Mouse (Mus musculus) lung, postnatal 0 days (tissue): Measurements from ENCODE around the gene Arhgap31. TPM values are rescaled to one million over a fixed set of nuclear protein-coding genes. Genes with fewer than 3 reads are reported as not detected.

Experiments used
- ATAC-seq: fragments of 200-750 bp; cut with Nextera tagmentation; 2 replicates; pipeline ENCODE4 v1.8.0; 2017; ENCODE audit warnings: moderate library complexity
- DNase-seq: peaks from one replicate; pipeline ENCODE4 v3.0.0-alpha.2; 2016; ENCODE audit warnings: low spot score
- H3K27ac ChIP-seq: fragments of 300-500 bp; sonication (generic); 2 replicates; pipeline ENCODE4 v1.5.1; 2014; ENCODE audit warnings: antibody characterized with exemption, mild to moderate bottlenecking, low read length, mixed read lengths
- H3K27me3 ChIP-seq: fragments of 300-500 bp; sonication (generic); replicated peaks from 2 replicates; pipeline ENCODE4 v1.6.1; 2014; ENCODE audit warnings: low read length, mixed read lengths; ENCODE audit not compliant: insufficient read depth
- H3K36me3 ChIP-seq: fragments of 300-500 bp; sonication (generic); 2 replicates; pipeline ENCODE4 v1.6.1; 2014; ENCODE audit warnings: low read length, mixed read lengths; ENCODE audit not compliant: insufficient read depth
- H3K4me1 ChIP-seq: fragments of 300-500 bp; sonication (generic); 2 replicates; pipeline ENCODE4 v1.6.1; 2014; ENCODE audit warnings: antibody characterized with exemption, low read depth, low read length, mixed read lengths; ENCODE audit not compliant: insufficient read depth
- H3K4me2 ChIP-seq: fragments of 300-500 bp; sonication (generic); replicated peaks from 2 replicates; pipeline ENCODE4 v1.6.1; 2014; ENCODE audit warnings: low read depth, mild to moderate bottlenecking, low read length, moderate library complexity, mixed read lengths
- H3K4me3 ChIP-seq: fragments of 300-500 bp; sonication (generic); 2 replicates; pipeline ENCODE4 v1.5.1; 2014; ENCODE audit warnings: low read depth, low read length
- H3K9ac ChIP-seq: fragments of 300-500 bp; sonication (generic); replicated peaks from 2 replicates; pipeline ENCODE4 v1.6.1; 2014; ENCODE audit warnings: low read depth, mild to moderate bottlenecking
- H3K9me3 ChIP-seq: fragments of 300-500 bp; sonication (generic); 2 replicates; pipeline ENCODE4 v1.6.1; 2016; ENCODE audit warnings: low read length, mixed read lengths
- CTCF ChIP-seq: IDR thresholded peaks from 2 replicates; pipeline ENCODE4 v1.5.1; 2016; ENCODE audit warnings: antibody characterized with exemption, mild to moderate bottlenecking
- EP300 ChIP-seq: IDR thresholded peaks from 2 replicates; pipeline ENCODE4 v1.6.1; 2016; ENCODE audit warnings: antibody characterized with exemption, mild to moderate bottlenecking, control low read depth
- WGBS: fragments of 180-500 bp; shearing (Covaris S2); extraction: QIAGEN DNeasy Blood & Tissue Kit; methylation state at CpG from one replicate; pipeline ENCODE4 v1.1.7; 2014; 5-methylcytosine and 5-hydroxymethylcytosine counted together
- polyA plus RNA-seq: library from polyadenylated mRNA; unstranded; fragments of >200 nt; fragmentation: Nextera tagmentation; extraction: Ambion mirVana; gene quantifications from 2 replicates; pipeline ENCODE4 v1.2.1, GENCODE M21; 2015

Arhgap31 gene
- polyA plus RNA-seq, 1 experiment from 2014 or later: 19.2 TPM

DNA sequence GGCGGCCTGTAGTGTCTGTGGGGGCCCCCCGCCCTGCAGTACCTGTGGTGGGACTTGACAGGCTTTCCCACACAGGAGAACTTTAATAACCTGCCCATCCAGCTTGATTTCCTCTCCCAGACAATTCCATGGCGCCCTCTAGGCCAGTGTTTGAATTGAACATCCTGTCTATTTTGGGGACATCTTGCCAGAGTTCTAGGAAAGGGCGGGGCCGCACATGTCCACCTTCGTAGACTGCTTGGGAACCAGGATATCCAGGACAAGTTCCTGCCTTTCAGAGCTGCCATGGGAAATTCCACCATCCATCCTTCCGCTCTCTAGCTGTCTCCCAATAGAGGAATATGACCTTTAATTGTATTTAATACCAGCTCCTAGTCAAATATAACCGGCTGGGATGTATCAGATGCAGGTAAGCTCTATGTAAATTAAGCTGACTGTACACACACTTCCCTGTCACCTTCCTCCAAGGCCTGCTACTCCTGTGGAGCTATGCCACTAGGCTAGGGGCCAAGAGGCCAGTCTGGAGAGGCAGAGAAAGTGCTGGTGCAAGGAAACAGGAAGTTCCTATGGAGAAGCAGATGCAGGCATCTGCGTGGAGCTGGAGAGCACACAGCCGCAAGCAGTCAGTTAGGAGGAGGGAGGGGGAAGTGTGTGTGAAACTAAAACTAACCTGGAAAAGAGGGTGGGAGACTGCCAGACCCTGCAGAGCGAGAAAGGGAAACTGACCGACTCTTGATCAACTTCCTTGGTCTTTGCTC is 45.2 kb upstream of the Arhgap31 start:
- Histone ChIP-seq H3K4me1 (peaks cover 22% of the 10 kb centered on the region; the same call in 1 of the 2 replicates), H3K4me3 (no peak overlapping the region), H3K27ac (peak overlapping the region; percentile 38), H3K9me3 (no peaks in the 10 kb centered on the region), H3K9ac (no peak overlapping the region), H3K27me3 (no peaks in the 10 kb centered on the region), H3K36me3 (peaks cover 14% of the 10 kb centered on the region; the same call in 1 of the 2 replicates), H3K4me2 (no peak overlapping the region)
- TF ChIP-seq CTCF: peak; percentile 51
- TF ChIP-seq EP300: peak; percentile 94
- 61% methylated on average over 12 of the region's 12 CpGs for WGBS
- ATAC-seq (peak; percentile 32), DNase-seq (peak; percentile 41)

DNA sequence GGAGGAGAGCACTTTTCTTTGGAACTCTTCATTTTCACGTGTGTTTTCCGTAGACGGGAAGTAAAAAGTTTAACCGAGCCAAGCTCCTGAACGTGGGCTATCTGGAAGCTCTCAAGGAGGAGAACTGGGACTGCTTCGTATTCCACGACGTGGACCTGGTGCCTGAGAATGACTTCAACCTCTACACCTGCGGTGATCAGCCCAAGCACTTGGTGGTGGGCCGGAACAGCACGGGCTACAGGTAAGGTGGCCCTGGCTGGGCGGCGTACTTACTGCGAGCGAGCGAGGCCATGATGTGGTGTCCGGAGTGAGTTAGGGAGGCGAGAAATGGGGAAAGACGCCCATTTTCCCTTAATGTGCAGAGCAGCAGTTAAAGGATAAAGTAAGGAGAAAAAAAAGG is 44.6 kb upstream of the Arhgap31 start:
- Histone ChIP-seq H3K9ac (no peak overlapping the region), H3K4me2 (no peak overlapping the region), H3K9me3 (no peaks in the 10 kb centered on the region), H3K36me3 (peaks cover 14% of the 10 kb centered on the region; the same call in 1 of the 2 replicates), H3K27ac (peak overlapping the region; percentile 38), H3K4me3 (no peak overlapping the region), H3K4me1 (peaks cover 21% of the 10 kb centered on the region; the same call in 1 of the 2 replicates), H3K27me3 (no peaks in the 10 kb centered on the region)
- no peak for DNase-seq
- ATAC-seq: no peak
- 94% methylated on average over 19 of the region's 19 CpGs for WGBS
- TF ChIP-seq CTCF: no peak
- TF ChIP-seq EP300: no peak

DNA sequence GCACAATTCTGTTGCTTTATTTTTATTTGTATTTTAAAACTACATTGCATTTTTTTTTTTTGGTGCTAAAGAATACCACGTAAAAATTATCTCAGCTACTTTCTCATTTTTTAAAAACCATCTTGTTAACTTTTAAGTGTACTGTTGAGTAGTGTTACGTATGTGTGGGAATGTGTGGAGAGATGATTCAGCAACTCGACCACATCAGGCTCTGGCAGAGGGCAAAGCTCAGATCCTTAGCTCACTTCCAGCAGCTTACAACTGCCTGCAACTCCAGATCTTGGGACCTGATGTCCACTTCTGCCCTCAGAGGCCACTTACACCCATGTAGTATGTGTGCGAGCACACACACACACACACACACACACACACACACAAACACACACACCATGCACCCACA is 43.5 kb upstream of the Arhgap31 start:
- DNase-seq (peak; percentile 56), ATAC-seq (0 out of 2 replicates have a peak, but pooled peaks have one; percentile 36)
- Histone ChIP-seq H3K36me3 (peaks cover 14% of the 10 kb centered on the region; the same call in 1 of the 2 replicates), H3K27ac (peak overlapping the region; percentile 71; the same call in 1 of the 2 replicates), H3K4me3 (no peak overlapping the region), H3K4me2 (no peak overlapping the region), H3K4me1 (peaks cover 21% of the 10 kb centered on the region; the same call in 1 of the 2 replicates), H3K9ac (no peak overlapping the region), H3K27me3 (no peaks in the 10 kb centered on the region), H3K9me3 (no peaks in the 10 kb centered on the region)
- no peak for TF ChIP-seq CTCF
- no peak for TF ChIP-seq EP300
- 32% methylated on average over 4 of the region's 4 CpGs for WGBS

DNA sequence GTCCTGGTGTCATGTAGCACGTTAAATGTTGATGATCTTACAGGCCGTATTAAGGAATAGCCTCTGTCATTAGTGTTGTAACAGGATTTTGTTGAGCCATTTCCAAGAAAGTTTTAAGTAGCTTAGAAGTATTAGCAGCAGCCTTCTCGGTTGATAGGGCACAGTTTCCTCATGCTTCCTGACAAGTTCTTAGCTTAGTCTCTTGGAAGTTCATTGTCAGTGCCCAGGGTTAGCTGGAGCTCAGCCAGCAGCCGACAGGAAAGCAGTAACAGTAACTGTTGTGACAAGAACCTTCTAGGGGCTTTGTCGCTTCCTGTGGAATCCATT is 43.1 kb upstream of the Arhgap31 start:
- DNase-seq: peak; percentile 92

DNA sequence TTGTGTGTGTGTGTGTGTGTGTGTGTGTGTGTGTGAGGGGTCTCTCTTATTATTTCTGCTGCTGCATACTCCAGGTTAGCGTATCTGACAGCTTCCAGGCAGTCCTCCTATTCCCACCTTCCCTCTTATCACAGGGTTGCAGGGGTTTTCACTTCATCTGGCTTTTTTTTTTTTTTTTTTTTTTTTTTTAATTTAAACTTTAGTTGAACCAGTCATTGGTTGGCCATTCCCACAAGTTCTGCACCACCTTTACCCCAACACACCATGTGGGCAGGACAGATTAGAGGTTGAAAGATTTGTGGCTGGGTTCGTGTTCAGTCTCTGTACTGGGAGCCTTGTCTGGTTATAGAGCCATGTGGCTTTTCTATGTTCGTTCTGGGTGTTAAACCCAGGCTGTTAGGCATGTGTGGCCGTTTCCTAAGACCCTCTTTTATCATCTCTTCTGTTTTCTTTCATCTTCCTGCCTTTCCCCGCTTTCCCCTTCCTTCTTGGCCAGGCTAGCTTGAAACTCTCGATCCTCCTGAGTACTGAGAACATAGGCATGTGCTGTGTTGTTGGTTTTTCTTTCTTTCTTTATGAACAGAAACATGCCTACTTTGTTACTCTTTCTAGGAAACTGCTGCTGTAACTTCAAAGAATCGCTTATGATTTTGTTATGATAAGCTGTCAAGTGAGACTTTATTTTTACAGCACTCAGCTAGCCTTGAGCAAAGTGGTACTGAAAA is 42.5 kb upstream of the Arhgap31 start:
- DNase-seq (no peak), ATAC-seq (no peak)
- Histone ChIP-seq H3K4me3 (no peak overlapping the region), H3K9me3 (no peaks in the 10 kb centered on the region), H3K9ac (no peak overlapping the region), H3K27me3 (no peaks in the 10 kb centered on the region), H3K36me3 (peaks cover 14% of the 10 kb centered on the region; the same call in 1 of the 2 replicates), H3K4me2 (peak overlapping the region; percentile 20; the same call in 1 of the 2 replicates), H3K27ac (peak overlapping the region; percentile 71), H3K4me1 (peaks cover 21% of the 10 kb centered on the region; the same call in 1 of the 2 replicates)
- 26% methylated on average over 7 of the region's 7 CpGs for WGBS
- TF ChIP-seq CTCF (no peak), EP300 (no peak)

More for the DNA sequence above, 43.1 kb upstream of the Arhgap31 start:
- Histone ChIP-seq H3K9me3 (no peaks in the 10 kb centered on the region), H3K4me3 (no peak overlapping the region), H3K36me3 (peaks cover 14% of the 10 kb centered on the region; the same call in 1 of the 2 replicates), H3K4me1 (peaks cover 21% of the 10 kb centered on the region; the same call in 1 of the 2 replicates), H3K4me2 (peak overlapping the region; percentile 20; the same call in 1 of the 2 replicates), H3K9ac (no peak overlapping the region), H3K27me3 (no peaks in the 10 kb centered on the region), H3K27ac (peak overlapping the region; percentile 71)
- WGBS: 7% methylated on average over 5 of the region's 5 CpGs
- no peak for TF ChIP-seq CTCF
- TF ChIP-seq EP300: peak; percentile 85
- peak; percentile 78 for ATAC-seq

DNA sequence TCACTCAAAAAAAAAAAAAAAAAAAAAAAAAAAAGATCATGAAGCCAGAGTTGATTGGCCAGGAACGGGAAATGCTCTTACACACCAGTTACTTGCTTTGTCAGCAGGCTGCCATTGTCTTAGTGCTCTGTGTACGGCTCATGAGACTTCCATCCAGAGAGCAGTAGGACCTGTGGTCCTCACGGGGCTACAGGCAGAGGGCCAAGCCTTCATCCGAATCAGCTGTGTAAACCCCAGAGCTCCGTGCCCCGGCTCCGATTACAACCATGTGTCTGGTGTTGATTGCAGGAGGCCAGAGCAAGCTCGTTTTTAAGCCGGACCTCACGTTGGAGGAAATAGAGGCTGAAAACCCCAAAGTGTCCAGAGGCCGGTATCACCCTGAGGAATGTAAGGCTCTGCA is 40.6 kb upstream of the Arhgap31 start:
- DNase-seq (no peak), ATAC-seq (no peak)
- H3K9ac ChIP-seq: no peak overlapping the region
- TF ChIP-seq EP300 (no peak), CTCF (no peak)
- peaks cover 4% of the 10 kb centered on the region; the same call in 1 of the 2 replicates for H3K36me3 ChIP-seq
- WGBS: 61% methylated on average over 11 of the region's 11 CpGs
- no peak overlapping the region for H3K4me2 ChIP-seq
- H3K4me1 ChIP-seq: peaks cover 21% of the 10 kb centered on the region; the same call in 1 of the 2 replicates
- H3K4me3 ChIP-seq: no peak overlapping the region
- H3K9me3 ChIP-seq: no peaks in the 10 kb centered on the region
- H3K27ac ChIP-seq: no peak overlapping the region
- H3K27me3 ChIP-seq: no peaks in the 10 kb centered on the region
